Mouse (Mus musculus) macrophage (primary cell): Measurements from ENCODE around the gene Bcs1l. TPM values are rescaled to one million over a fixed set of nuclear protein-coding genes. Genes with fewer than 3 reads are reported as not detected.
A peak's percentile ranks its signal among the peaks of the same experiment; 100 is the strongest.

ENCODE experiments used
- H3K27ac ChIP-seq: fragments of 350-480 bp; formaldehyde crosslinking; 2 replicates; pipeline ENCODE4 v1.9.0; 2021
- H3K36me3 ChIP-seq: fragments of 350-480 bp; formaldehyde crosslinking; 2 replicates; pipeline ENCODE4 v1.9.0; 2021; ENCODE audit errors: inconsistent target
- H3K4me3 ChIP-seq: fragments of 350-480 bp; formaldehyde crosslinking; 2 replicates; pipeline ENCODE4 v1.9.0; 2021; ENCODE audit errors: inconsistent target
- H3K79me2 ChIP-seq: fragments of 350-480 bp; formaldehyde crosslinking; 2 replicates; pipeline ENCODE4 v1.9.0; 2021; ENCODE audit errors: inconsistent target
- WGBS: methylation state at CpG from one replicate; pipeline ENCODE4 v1.1.7; 2026; ENCODE audit warnings: inconsistent platforms; ENCODE audit not compliant: missing documents; 5-methylcytosine and 5-hydroxymethylcytosine counted together
- polyA plus RNA-seq: library from polyadenylated mRNA; stranded (reverse); fragments of 250-400 nt; gene quantifications from 3 replicates; pipeline ENCODE4 v1.2.4, GENCODE M21; 2018; ENCODE audit warnings: inconsistent platforms
- total RNA-seq, 78 experiments: library from RNA; depleted of rRNA; stranded (reverse); fragments of 250-400 nt; gene quantifications; 1 replicate in 9 of 78; 2 replicates in 24 of 78; 3 replicates in 43 of 78; 4 replicates in 2 of 78; pipeline ENCODE4 v1.2.4; 2018; ENCODE audit warnings: inconsistent platforms in 56 of 78

Bcs1l gene
- total RNA-seq (2018; cell fraction: chromatin; rRNA removed) = 10 to 100 TPM in 2 of 26 experiments, 1 to 10 TPM in 22, under 1 TPM in 2; 0.61 to 11.4 (median 3.8) TPM
- total RNA-seq (2018; cell fraction: cytosol; rRNA removed) = 1 to 10 TPM; 4.4 to 9.9 (median 8.0) TPM
- 10 to 100 TPM in 4 of 26 experiments, 1 to 10 TPM in 22; 2.0 to 11.4 (median 4.8) TPM for total RNA-seq (2018; cell fraction: nucleus; rRNA removed)
- 6.7 to 12.0 TPM (median 10.1 TPM) in 3 replicates for polyA plus RNA-seq

DNA sequence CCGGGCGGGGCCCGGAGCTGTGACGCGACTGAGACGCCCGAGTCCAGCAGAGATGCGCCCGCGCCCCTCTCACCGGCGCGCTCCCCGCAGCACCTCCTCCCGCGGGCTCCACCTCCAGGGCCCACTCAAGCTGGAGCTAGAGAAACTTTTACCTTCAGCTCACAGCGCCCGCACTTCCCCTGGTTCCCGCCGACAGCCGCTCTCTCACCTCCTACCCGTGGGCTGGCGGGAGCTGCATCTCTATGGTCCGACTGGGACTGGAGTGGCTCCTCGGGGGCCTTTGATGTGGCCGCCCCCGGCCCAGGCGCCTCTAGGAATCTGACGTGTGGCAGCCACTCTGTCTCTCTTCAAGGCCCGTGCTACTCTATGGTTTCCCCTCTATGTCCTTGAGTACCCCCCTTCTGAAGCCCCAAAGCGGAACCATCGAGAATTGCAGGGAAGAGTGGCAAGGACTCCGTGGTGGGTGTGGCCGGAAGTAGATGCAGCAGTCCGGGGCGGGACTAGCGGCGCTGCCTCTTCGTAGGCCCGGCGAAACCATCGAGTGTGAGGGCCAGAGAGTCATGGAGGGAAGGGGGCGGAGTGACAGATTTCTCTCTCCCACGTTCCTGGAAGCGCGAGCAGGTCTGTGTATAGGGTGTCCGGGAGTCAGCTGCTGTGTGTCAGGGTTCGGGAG, at the start of gene Bcs1l, which contains the start of gene Zfp142:
Bcs1l (plus strand) TSS at position 517 of the 673 bp plus-strand sequence.
Zfp142 (minus strand) TSS at position 474 of the 673 bp plus-strand sequence.
- H3K4me3 ChIP-seq = peak within 1 kb of the TSS; percentile 86
- peak within 1 kb of the TSS; percentile 61 for H3K27ac ChIP-seq
- H3K36me3 ChIP-seq = peaks cover 26% of the 10 kb centered on the region
- under 1% methylated on average over 48 of the region's 48 CpGs for WGBS
- peaks cover 45% of the 10 kb centered on the region for H3K79me2 ChIP-seq

GRCm38 (mm10) chr1:74538650-74539049, 49.4 kb upstream of the Bcs1l start:
- H3K4me3 ChIP-seq = no peak overlapping the region

DNA sequence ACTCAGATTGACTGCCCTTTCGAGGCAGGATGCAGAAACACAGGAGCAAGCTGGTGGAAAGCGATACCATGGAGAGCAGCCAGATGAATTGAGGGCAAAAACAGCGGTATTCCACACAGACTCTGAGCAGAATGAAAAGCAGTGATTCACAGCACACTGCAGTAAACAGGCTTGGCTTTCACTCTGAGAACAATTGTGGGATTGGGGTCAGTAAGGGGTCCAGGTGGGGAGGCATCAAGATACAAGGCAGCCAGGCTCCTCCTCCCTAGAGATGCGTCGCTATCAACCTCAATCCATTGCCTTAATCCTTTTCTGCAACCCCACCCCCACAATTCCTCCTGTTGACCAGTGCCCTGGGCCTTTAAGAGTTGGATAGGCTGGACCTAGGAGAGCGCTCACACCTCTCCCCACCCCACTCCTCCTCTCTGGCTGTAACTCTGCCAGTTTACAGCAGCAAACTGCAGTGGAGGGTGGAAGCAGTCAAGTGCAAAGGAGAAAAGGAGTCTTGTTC, 45.6 kb upstream of the Bcs1l start, which contains the start of gene Plcd4:
Plcd4 (plus strand) TSS at position 438 of the 511 bp plus-strand sequence.
- H3K4me3 ChIP-seq = no peak within 1 kb of the TSS
- whole genome bisulfite sequencing = 26% methylated on average over 6 of the region's 6 CpGs
- H3K27ac ChIP-seq = no peak within 1 kb of the TSS
- H3K79me2 ChIP-seq = no peaks in the 10 kb centered on the region
- no peaks in the 10 kb centered on the region for H3K36me3 ChIP-seq

More at GRCm38 (mm10) chr1:74538650-74539049, 49.4 kb upstream of the Bcs1l start:
- Histone ChIP-seq H3K36me3 (no peaks in the 10 kb centered on the region), H3K27ac (no peak overlapping the region), H3K79me2 (no peaks in the 10 kb centered on the region)

DNA sequence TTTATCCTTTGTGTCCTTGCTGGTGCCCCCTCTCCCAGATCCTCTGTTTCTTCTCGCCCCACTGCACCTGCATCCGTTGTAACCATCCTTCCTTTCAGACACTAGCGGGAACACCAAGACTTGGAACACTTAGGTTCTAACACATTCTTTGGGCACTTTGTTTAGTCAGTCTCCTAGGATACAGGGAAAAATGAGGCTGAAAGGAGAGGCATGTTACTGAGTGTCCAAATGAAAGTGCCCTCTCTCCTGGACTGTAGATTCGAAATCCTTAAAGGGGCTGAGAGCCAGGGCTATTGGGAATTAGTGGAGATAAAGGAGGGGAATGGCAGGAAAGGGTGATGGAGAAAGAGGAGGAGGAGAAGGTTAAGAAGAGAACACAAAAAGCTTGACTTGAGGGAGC, 43.9 kb upstream of the Bcs1l start, which contains the start of gene Usp37:
Usp37 (minus strand) TSS at position 101 of the 400 bp plus-strand sequence.
- H3K36me3 ChIP-seq = no peaks in the 10 kb centered on the region
- no peaks in the 10 kb centered on the region for H3K79me2 ChIP-seq
- WGBS = 92% methylated on average over 4 of the region's 4 CpGs
- H3K27ac ChIP-seq = no peak within 1 kb of the TSS
- no peak within 1 kb of the TSS for H3K4me3 ChIP-seq

- H3K4me3 ChIP-seq = no peak overlapping the region
- no peak overlapping the region for H3K27ac ChIP-seq
- H3K36me3 ChIP-seq = no peaks in the 10 kb centered on the region
- H3K79me2 ChIP-seq = no peaks in the 10 kb centered on the region
- 77% methylated on average over 5 of the region's 5 CpGs for WGBS
Measured at GRCm38 (mm10) chr1:74559061-74559460, 29.0 kb upstream of the Bcs1l start.

GRCm38 (mm10) chr1:74565834-74566233, 22.3 kb upstream of the Bcs1l start:
- Histone ChIP-seq H3K27ac (no peak overlapping the region), H3K79me2 (no peaks in the 10 kb centered on the region), H3K4me3 (no peak overlapping the region), H3K36me3 (peaks cover 37% of the 10 kb centered on the region)
- WGBS = 40% methylated on average over 6 of the region's 6 CpGs

DNA sequence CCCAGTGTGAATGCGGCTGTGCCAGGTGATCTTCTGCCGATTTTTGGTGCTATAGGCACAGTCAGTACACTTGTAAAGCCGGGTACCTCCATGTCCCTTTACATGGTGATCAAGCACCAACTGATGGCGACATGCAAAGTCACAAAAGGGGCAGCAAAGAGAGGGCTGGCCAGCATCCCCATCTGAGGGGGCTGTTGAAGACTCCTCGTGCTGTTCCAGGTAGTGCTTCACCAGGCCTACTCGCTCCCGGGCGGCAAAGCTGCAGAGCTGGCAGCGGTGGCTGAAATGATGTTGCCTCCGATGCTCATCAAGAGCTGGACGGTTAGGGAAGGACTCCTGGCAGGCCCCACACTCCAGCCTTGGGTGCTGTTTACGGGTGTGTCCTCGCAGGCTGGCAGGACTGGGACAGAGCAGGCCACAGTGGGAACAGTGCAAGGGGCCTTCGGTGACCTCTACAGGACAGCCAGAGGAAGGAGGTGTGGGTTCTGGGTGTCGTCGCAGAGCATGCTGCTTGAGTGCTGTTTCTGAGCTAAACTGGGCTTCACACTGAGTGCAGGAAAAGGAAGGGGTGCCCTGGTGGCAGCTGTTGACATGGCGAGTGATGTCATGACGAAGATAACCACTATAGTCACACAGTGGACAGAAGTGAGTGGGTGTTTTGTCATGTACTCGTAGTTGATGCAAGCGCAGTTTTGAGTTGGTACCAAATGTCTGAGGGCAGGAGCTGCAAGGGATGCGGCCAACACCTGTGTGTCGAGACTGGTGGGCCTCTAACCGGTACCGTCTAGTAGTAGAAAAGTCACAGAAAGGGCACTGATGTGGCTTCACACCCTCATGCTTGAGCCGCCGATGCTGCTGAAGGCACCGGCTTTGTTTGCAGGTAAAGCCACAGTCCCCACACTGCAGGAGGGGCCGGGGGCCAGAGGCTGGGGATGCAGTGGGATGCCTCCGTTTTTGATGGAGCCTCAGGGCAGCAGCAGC, 18.1 kb upstream of the Bcs1l start:
- WGBS = 96% methylated on average over 29 of the region's 29 CpGs

GRCm38 (mm10) chr1:74582621-74583020, 5.5 kb upstream of the Bcs1l start:
- 94% methylated on average over 3 of the region's 3 CpGs for WGBS
- H3K79me2 ChIP-seq = peaks cover 54% of the 10 kb centered on the region
- H3K36me3 ChIP-seq = peaks cover 37% of the 10 kb centered on the region; the same call in 1 of the 2 replicates
- no peak overlapping the region for H3K4me3 ChIP-seq
- no peak overlapping the region for H3K27ac ChIP-seq

More for the DNA sequence above, 18.1 kb upstream of the Bcs1l start:
- no peak overlapping the region for H3K4me3 ChIP-seq
- peaks cover 76% of the 10 kb centered on the region for H3K36me3 ChIP-seq
- H3K79me2 ChIP-seq = no peaks in the 10 kb centered on the region
- no peak overlapping the region for H3K27ac ChIP-seq

DNA sequence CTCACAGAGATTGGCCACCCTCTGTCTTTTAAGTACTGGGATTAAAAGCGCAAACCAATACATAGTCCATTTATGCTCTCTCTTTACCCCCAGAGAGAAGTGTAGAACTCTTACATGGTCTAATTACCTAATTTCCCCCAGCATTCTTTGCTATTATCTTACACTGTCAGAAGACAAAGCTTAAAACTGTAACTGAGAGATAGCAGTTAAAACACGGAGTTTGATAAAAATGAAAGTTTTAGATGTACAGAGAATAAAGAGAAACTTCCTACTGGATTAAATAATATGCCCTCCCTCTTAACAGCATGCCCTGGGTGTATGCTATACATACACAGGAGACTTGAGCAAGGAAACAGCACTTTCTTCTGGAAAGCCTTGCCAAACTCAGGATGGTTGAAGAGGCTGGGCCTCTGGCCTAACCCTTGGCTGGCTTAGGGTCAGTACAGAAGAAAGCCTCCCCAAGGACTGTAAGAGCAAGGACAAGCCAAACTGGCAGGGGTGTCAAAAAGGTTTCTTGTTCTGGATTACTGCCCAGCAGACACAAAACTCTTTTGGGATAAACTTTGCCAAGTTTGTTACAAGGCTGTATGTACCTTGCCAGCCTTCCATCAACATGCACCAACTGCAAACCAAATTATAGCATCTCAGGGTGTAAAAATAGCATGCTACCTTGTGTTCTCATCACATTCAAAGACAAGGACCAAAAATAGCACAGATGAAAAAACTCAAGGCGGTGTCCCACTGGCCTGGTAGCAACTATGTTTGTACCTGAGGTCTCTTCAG, 3.3 kb upstream of the Bcs1l start:
- Histone ChIP-seq H3K79me2 (peaks cover 54% of the 10 kb centered on the region), H3K4me3 (no peak overlapping the region), H3K27ac (no peak overlapping the region), H3K36me3 (peaks cover 15% of the 10 kb centered on the region; the same call in 1 of the 2 replicates)
- 98% methylated on average over 3 of the region's 3 CpGs for WGBS

GRCm38 (mm10) chr1:74587233-74587772, 786 bp upstream of the Bcs1l start:
- Histone ChIP-seq H3K4me3 (peak overlapping the region; percentile 86), H3K27ac (peak overlapping the region; percentile 61), H3K36me3 (peaks cover 25% of the 10 kb centered on the region), H3K79me2 (peaks cover 51% of the 10 kb centered on the region)
- 3% methylated on average over 24 of the region's 24 CpGs for WGBS

DNA sequence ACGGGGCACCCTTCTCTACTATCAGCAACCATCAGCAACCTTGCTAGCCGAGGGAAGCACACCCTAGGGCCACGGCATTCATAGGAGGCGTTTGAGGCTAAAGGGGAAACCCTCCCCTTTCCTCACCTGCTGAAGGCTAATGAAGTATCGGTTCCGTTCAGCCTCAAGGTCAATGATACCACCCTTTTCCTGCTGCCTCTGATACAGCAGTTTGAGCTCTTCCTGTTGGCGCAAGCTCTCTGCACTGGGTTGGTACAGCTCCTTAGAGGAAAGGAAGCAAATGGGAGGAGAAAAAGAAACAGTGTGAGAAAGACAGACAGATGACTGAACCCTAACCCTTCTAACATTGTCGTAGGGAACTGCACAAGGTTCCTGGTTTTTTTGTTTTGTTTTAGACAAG, 6.3 kb downstream of the Bcs1l start:
- H3K4me3 ChIP-seq = no peak overlapping the region
- 22% methylated on average over 8 of the region's 8 CpGs for WGBS
- H3K27ac ChIP-seq = no peak overlapping the region
- H3K79me2 ChIP-seq = peaks cover 3% of the 10 kb centered on the region; the same call in 1 of the 2 replicates
- peaks cover 68% of the 10 kb centered on the region for H3K36me3 ChIP-seq

GRCm38 (mm10) chr1:74600501-74601266, 12.6 kb downstream of the Bcs1l start:
- H3K4me3 ChIP-seq = peak overlapping the region; percentile 99
- H3K27ac ChIP-seq = peak overlapping the region; percentile 62
- peaks cover 28% of the 10 kb centered on the region for H3K36me3 ChIP-seq
- H3K79me2 ChIP-seq = peaks cover 21% of the 10 kb centered on the region; the same call in 1 of the 2 replicates
- WGBS = 8% methylated on average over 26 of the region's 26 CpGs
